Mouse (Mus musculus) hindbrain, embryonic 14.5 days (tissue): Measurements from ENCODE around the gene Ifit1bl1. TPM values are rescaled to one million over a fixed set of nuclear protein-coding genes. Genes with fewer than 3 reads are reported as not detected.
"Not testable (repeated sequence)": the region's sequence is repeated elsewhere in the genome, so short reads cannot be mapped to it uniquely, and the experiment has no call there.

ENCODE experiments used
- ATAC-seq: fragments of 200-750 bp; cut with Nextera tagmentation; 2 replicates; pipeline ENCODE4 v1.8.0; 2017; ENCODE audit warnings: moderate number of reproducible peaks, mild to moderate bottlenecking, moderate TSS enrichment, moderate library complexity; ENCODE audit not compliant: low FRiP score
- DNase-seq: peaks from one replicate; pipeline ENCODE4 v3.0.0-alpha.2; 2015; ENCODE audit warnings: low spot score
- H3K27ac ChIP-seq: fragments of 300-500 bp; sonication (generic); 2 replicates; pipeline ENCODE4 v1.5.1; 2014; ENCODE audit warnings: mild to moderate bottlenecking, moderate library complexity
- H3K27me3 ChIP-seq: fragments of 300-500 bp; sonication (generic); 2 replicates; pipeline ENCODE4 v1.6.1; 2014; ENCODE audit warnings: mild to moderate bottlenecking, low read length, mixed read lengths; ENCODE audit not compliant: control insufficient read depth, insufficient read depth
- H3K36me3 ChIP-seq: fragments of 300-500 bp; sonication (generic); replicated peaks from 2 replicates; pipeline ENCODE4 v1.6.1; 2014; ENCODE audit not compliant: control insufficient read depth, insufficient read depth
- H3K4me1 ChIP-seq: fragments of 300-500 bp; sonication (generic); replicated peaks from 2 replicates; pipeline ENCODE4 v1.6.1; 2014; ENCODE audit warnings: antibody characterized with exemption, low read length, mixed read lengths; ENCODE audit not compliant: control insufficient read depth, insufficient read depth
- H3K4me2 ChIP-seq: fragments of 300-500 bp; sonication (generic); replicated peaks from 2 replicates; pipeline ENCODE4 v1.6.1; 2014; ENCODE audit warnings: mild to moderate bottlenecking, moderate library complexity
- H3K4me3 ChIP-seq: fragments of 300-500 bp; sonication (generic); replicated peaks from 2 replicates; pipeline ENCODE4 v1.5.1; 2014; ENCODE audit warnings: mild to moderate bottlenecking, low read length
- H3K9ac ChIP-seq: fragments of 300-500 bp; sonication (generic); 2 replicates; pipeline ENCODE4 v1.6.1; 2014
- H3K9me3 ChIP-seq: fragments of 300-500 bp; sonication (generic); 2 replicates; pipeline ENCODE4 v1.6.1; 2016; ENCODE audit warnings: low read length; ENCODE audit not compliant: control insufficient read depth
- WGBS: fragments of 180-500 bp; shearing (Covaris S2); extraction: QIAGEN DNeasy Blood & Tissue Kit; methylation state at CpG from one replicate; pipeline ENCODE4 v1.1.7; 2014; 5-methylcytosine and 5-hydroxymethylcytosine counted together
- polyA plus RNA-seq: library from polyadenylated mRNA; unstranded; fragments of >200 nt; fragmentation: Nextera tagmentation; extraction: Ambion mirVana; gene quantifications from 2 replicates; pipeline ENCODE4 v1.2.1, GENCODE M21; 2014

Gene Ifit1bl1
- 1.4 and 1.7 TPM in 2 replicates for polyA plus RNA-seq

DNA sequence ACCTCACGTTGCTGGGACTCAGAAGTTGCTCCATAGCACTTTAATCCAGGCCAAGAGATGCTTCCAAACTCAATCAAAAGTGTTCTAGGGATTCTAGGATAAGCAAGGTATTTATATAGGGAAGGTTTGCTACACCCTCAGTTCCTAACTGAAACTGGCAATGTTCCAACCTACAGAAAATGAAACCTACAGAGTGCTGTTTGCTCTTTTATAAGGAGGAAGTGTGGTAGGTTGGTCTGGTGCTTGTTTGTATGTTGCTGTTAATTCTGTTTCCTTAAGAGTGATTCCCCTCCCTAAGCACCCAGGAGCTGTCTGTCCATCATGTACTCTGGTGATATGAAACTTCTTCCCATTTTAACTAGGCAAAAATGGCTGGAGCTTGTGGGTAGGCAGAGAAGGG lies at the start of gene Ifit1bl1:
Ifit1bl1 (minus strand) TSS at position 69 of the 400 bp plus-strand sequence.
- H3K36me3 ChIP-seq, ATAC-seq, H3K27ac ChIP-seq, DNase-seq, H3K4me3 ChIP-seq, H3K4me1 ChIP-seq, H3K4me2 ChIP-seq, H3K27me3 ChIP-seq, H3K9me3 ChIP-seq, H3K9ac ChIP-seq: not testable (repeated sequence)
- 43% methylated on average over 1 of the region's 1 CpGs for WGBS

DNA sequence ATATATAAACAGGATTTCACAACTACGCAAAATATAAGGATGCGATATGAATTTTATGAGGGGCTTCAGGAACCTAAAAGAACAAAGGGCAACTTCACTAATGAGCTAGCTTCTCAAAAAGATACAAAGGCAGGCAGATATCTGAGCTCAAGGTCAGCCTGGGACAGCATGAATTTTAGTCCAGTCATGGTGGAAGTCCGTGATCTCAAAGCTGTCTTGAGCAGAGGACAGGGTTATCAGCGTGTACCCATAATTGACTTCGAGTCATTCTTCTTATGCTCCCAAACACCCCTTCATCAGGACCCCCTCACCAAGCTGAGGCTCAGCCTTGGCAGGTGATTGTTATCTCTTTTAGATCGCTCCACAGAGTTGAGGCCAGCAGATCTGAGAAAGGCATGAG lies 49.2 kb upstream of the Ifit1bl1 start:
- H3K4me1 ChIP-seq, result no peaks in the 10 kb centered on the region
- H3K9me3 ChIP-seq, result no peaks in the 10 kb centered on the region
- DNase-seq (no peak), ATAC-seq (no peak)
- no peak overlapping the region for H3K27ac ChIP-seq
- WGBS, result 94% methylated on average over 6 of the region's 6 CpGs
- no peak overlapping the region for H3K9ac ChIP-seq
- no peaks in the 10 kb centered on the region for H3K36me3 ChIP-seq
- no peak overlapping the region for H3K4me2 ChIP-seq
- no peaks in the 10 kb centered on the region for H3K27me3 ChIP-seq
- H3K4me3 ChIP-seq, result no peak overlapping the region

DNA sequence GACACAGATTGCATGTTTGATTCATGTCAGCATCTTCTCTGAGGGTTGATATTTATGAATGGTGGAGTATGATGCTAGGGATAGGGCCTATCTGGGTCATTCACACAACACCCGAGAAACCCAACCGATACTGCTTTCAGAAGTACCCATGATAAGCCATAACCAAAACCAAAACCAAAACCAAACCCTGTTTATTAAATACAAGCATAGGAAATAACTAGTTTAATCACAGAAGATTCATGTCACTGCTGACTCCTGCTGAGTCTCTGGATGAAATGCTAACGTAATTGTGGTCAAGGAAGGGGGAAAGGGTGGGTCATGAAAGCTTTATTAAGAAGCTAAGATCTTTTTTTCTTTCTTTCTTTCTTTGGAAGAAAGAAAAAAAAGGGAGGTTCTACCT lies 48.5 kb upstream of the Ifit1bl1 start:
- H3K27me3 ChIP-seq, result no peaks in the 10 kb centered on the region
- H3K9ac ChIP-seq, result no peak overlapping the region
- no peak overlapping the region for H3K4me3 ChIP-seq
- H3K9me3 ChIP-seq, result no peaks in the 10 kb centered on the region
- H3K4me1 ChIP-seq, result no peaks in the 10 kb centered on the region
- H3K36me3 ChIP-seq, result no peaks in the 10 kb centered on the region
- H3K27ac ChIP-seq, result no peak overlapping the region
- DNase-seq, result no peak
- WGBS, result 86% methylated on average over 3 of the region's 3 CpGs
- ATAC-seq, result no peak
- H3K4me2 ChIP-seq, result no peak overlapping the region

DNA sequence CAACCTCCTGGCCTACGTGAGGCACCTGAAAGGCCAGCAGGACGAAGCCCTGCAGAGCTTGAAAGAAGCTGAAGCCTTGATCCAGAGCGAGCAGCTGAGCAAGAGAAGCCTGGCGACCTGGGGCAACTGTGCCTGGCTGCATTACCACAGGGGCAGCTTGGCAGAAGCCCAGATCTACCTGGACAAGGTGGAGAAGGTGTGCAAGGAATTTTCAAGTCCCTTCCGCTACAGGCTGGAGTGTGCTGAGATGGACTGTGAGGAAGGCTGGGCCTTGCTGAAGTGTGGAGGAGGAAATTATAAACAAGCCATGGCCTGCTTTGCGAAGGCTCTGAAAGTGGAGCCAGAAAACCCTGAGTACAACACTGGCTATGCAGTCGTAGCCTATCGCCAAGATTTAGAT lies 45.9 kb upstream of the Ifit1bl1 start:
- not testable (repeated sequence) for H3K27ac ChIP-seq

DNA sequence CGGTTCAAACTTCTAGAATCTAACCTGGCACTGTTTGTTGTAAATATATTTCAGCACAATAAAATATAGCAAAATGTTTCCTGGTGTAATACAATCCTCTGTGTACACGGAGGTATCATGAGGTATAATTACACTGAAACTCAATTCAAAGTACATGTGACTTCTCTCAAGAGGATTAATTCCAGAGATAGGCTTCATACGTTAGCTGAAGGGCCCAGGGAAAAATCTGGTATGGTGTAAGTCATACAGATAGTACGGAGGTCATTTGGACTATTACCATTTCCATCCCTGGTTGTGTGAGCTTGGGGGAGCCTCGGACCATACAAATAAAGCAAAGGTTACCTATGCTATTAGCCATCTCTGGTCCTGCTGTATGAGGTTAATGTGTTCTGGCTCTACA lies 40.9 kb upstream of the Ifit1bl1 start:
- no peak for DNase-seq
- H3K27me3 ChIP-seq, result no peaks in the 10 kb centered on the region
- no peaks in the 10 kb centered on the region for H3K36me3 ChIP-seq
- H3K27ac ChIP-seq, result no peak overlapping the region
- WGBS, result 84% methylated on average over 5 of the region's 5 CpGs
- no peak overlapping the region for H3K4me3 ChIP-seq
- H3K4me1 ChIP-seq, result no peaks in the 10 kb centered on the region
- H3K4me2 ChIP-seq, result no peak overlapping the region
- no peak for ATAC-seq
- no peak overlapping the region for H3K9ac ChIP-seq
- no peaks in the 10 kb centered on the region for H3K9me3 ChIP-seq

More for the DNA sequence above, 45.9 kb upstream of the Ifit1bl1 start:
- 95% methylated on average over 6 of the region's 8 CpGs for WGBS
- not testable (repeated sequence) for H3K4me3 ChIP-seq, H3K27me3 ChIP-seq, DNase-seq, ATAC-seq, H3K4me1 ChIP-seq, H3K4me2 ChIP-seq, H3K36me3 ChIP-seq, H3K9me3 ChIP-seq, H3K9ac ChIP-seq

DNA sequence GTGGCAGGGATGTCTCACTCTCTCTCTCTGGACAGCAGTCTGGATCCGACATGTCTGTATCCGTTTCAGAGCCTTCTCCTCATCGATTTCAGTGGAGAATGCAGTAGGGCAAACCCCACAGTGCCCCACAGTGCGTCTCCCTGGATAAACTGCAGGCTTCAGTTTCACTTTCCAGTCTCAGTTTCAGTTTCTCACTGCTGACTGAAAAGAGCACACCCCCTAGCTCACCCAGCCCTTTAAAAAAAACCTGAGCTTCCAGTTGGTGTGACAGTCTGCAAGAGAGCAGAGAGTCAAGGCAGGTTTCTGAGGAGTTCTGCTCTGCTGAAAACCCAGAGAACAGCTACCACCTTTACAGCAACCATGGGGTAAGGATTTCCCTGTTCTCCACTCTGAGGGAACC lies 38.9 kb upstream of the Ifit1bl1 start, which contains the start of the genes Ifit1bl2 and Ifit1:
Ifit1bl2 (minus strand) TSS at position 121 of the 400 bp plus-strand sequence.
Ifit1 (plus strand) TSS at position 249 of the 400 bp plus-strand sequence.
- Histone ChIP-seq H3K36me3 (no peaks in the 10 kb centered on the region), H3K9ac (no peak within 1 kb of the TSS), H3K27me3 (no peaks in the 10 kb centered on the region), H3K27ac (no peak within 1 kb of the TSS), H3K4me3 (no peak within 1 kb of the TSS), H3K4me1 (no peaks in the 10 kb centered on the region), H3K9me3 (no peaks in the 10 kb centered on the region), H3K4me2 (no peak within 1 kb of the TSS)
- DNase-seq (no peak), ATAC-seq (no peak)
- 73% methylated on average over 4 of the region's 4 CpGs for WGBS

DNA sequence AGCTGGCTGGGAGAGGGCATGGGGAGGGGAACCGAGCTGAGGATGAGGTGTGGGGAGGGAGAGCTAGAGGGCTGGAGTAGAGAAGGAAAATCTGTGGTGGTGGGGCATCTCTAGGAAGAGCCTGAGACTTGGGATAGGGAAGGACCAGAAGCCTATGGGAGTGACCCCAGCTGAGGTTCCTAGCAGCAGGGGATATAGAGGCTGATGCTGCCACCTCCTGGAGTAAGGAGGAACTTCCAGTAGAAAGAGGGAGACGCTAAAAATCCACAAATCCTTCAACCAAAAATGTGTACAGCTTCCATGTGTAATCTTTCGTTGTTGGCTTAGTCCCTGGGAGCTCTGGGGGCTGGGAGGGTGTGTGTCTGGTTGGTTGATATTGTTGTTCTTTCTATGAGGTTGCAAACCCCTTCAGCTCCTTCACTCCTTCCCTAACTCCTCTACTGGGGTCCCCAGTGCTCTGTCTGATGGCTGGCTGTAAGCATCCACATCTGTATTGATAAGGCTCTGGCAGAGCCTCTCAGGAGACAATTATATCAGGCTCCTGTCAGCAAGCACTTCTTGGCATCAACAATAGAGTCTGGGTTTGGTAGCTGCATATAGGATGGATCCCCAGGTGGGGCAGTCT lies 35.3 kb upstream of the Ifit1bl1 start:
- Histone ChIP-seq H3K4me3 (no peak overlapping the region), H3K4me1 (no peaks in the 10 kb centered on the region), H3K27me3 (no peaks in the 10 kb centered on the region), H3K9ac (no peak overlapping the region), H3K36me3 (no peaks in the 10 kb centered on the region), H3K9me3 (no peaks in the 10 kb centered on the region), H3K4me2 (no peak overlapping the region), H3K27ac (no peak overlapping the region)
- peak; percentile 74; the same call in 1 of the 2 replicates for ATAC-seq
- peak; percentile 69 for DNase-seq
- 15% methylated on average over 3 of the region's 3 CpGs for WGBS

DNA sequence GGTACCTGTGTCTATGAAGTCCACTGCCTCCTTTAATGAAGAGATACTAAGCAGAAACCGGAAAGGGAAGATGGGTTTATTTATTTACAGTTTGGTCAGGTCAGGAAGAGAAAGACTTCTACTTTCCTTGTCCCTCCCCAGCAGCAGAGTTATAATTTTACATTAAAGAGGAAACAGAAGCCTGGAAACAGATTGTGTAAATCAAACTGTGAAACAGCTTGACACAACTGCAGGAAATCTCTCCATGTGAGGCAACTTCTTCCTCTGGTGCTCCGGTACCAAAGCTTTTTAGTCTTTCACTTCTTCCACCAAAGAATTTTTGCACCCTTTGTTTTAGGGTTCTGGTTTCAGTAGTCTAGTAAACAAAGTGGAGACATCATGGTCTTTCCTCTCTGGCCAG lies 31.7 kb upstream of the Ifit1bl1 start:
- no peaks in the 10 kb centered on the region for H3K27me3 ChIP-seq
- ATAC-seq (no peak), DNase-seq (no peak)
- H3K36me3 ChIP-seq, result no peaks in the 10 kb centered on the region
- no peak overlapping the region for H3K27ac ChIP-seq
- H3K4me3 ChIP-seq, result no peak overlapping the region
- no peak overlapping the region for H3K4me2 ChIP-seq
- no peak overlapping the region for H3K9ac ChIP-seq
- H3K9me3 ChIP-seq, result no peaks in the 10 kb centered on the region
- no peaks in the 10 kb centered on the region for H3K4me1 ChIP-seq
- 83% methylated on average over 2 of the region's 2 CpGs for WGBS

DNA sequence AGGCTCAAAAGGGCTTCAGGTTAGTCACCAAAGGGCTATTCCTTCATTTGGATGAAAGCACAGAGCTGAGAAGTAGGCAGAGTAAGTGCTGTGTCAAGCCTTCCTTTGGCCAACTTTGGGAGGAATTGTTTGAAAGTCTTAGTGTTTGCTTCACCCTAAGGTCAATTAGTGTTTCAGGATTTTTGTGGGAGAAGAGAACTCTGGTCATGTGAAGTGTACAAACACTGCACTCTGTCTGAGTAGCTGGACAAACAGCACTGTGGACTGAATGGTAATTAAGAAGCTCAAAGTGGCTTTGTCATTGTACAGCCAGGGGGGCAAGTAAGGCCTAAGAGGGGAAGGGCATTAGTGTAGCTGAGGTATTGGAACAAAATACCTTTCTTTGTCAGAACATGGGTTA lies 29.7 kb upstream of the Ifit1bl1 start:
- Histone ChIP-seq H3K9me3 (no peaks in the 10 kb centered on the region), H3K4me3 (no peak overlapping the region), H3K27ac (no peak overlapping the region), H3K4me1 (no peaks in the 10 kb centered on the region), H3K27me3 (no peaks in the 10 kb centered on the region), H3K36me3 (no peaks in the 10 kb centered on the region), H3K9ac (no peak overlapping the region), H3K4me2 (no peak overlapping the region)
- ATAC-seq (no peak), DNase-seq (no peak)

DNA sequence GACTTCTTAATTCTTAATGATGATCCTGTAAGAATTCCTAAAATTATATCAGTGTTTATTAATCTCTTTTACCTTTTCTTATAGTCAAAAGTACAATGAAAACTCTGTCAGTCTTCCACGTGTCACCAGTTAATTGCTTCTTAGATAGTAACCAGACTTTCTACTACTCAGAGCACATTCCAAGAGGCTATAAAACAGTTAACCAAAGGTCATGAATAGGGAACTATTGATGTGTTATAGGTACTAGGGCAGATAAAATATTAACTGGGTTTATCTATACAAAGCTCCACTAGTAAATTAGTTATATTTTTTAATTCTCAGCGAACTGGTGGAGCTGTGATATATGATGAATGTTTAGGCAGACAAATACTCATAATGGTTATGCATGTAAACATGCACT lies 25.7 kb upstream of the Ifit1bl1 start:
- Histone ChIP-seq H3K27me3 (no peaks in the 10 kb centered on the region), H3K4me1 (no peaks in the 10 kb centered on the region), H3K27ac (no peak overlapping the region), H3K4me2 (no peak overlapping the region), H3K9me3 (no peaks in the 10 kb centered on the region), H3K36me3 (no peaks in the 10 kb centered on the region), H3K9ac (no peak overlapping the region), H3K4me3 (no peak overlapping the region)
- 86% methylated on average over 2 of the region's 2 CpGs for WGBS
- no peak for DNase-seq
- no peak for ATAC-seq
